Mouse (Mus musculus): ENCODE results near the gene Keap1.
A peak's percentile ranks its signal among the peaks of the same experiment; 100 is the strongest.
"Not testable (repeated sequence)": the region's sequence is repeated elsewhere in the genome, so short reads cannot be mapped to it uniquely, and the experiment has no call there.

The Keap1 gene

GRCm38 (mm10) chr9:21264272-21264999 is 25.3 kb upstream of the Keap1 start:
- DNase-seq (ENCODE audit: low read depth, low spot score) = no peak

GRCm38 (mm10) chr9:21261831-21262230 is 22.7 kb upstream of the Keap1 start:
- DNase-seq (ENCODE audit: low read depth, low spot score) = no peak

DNA sequence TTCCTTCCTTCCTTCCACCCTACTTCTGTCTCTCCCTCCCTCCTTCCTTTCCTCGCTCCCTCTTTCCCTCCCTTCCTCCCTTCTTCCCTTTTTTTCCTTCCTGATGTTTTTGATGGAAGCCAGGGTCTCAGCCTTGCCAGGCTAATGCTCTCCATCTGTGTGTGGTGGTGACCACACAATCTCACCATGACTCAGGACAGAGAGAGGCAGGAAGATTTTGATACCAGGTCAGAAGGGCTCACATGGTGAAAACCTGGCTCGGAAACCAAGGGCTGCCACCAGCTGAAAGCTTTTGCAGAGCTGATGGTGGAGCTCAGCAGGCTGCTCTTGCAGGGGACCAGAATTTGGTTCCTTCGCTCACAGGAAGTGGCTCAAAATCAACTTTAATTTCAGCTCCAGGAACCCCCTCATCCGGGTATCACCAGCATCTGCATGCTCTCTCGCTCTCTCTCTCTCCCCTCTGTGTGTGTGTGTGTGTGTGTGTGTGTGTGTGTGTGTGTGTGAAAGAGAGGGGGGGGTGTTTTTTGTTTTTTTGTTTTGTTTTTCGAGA is 21.4 kb upstream of the Keap1 start:
- DNase-seq (ENCODE audit: low read depth, low spot score) = no peak

- DNase-seq (ENCODE audit: low read depth, low spot score) = not testable (repeated sequence)
These were observed 17.2 kb upstream of the Keap1 start for GRCm38 (mm10) chr9:21256349-21256748.

DNA sequence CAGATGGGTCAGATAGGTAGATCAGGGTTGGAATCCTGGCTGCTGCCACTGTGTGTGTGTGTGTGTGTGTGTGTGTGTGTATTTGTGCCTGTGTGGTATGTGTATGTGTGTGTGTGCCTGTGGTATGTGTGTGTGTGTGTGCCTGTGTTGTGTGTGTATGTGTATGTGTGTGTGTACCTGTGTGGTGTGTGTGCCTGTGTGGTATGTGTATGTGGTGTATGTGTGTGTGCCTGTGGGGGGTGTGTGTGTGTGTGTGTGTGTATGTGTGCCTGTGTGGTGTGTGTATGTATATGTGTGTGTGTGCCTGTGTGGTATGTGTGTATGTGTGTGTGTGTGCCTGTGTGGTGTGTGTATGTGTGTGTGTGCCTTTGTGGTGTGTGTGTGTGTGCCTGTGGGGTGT is 15.5 kb upstream of the Keap1 start:
- no peak for DNase-seq (ENCODE audit: low read depth, low spot score)

DNA sequence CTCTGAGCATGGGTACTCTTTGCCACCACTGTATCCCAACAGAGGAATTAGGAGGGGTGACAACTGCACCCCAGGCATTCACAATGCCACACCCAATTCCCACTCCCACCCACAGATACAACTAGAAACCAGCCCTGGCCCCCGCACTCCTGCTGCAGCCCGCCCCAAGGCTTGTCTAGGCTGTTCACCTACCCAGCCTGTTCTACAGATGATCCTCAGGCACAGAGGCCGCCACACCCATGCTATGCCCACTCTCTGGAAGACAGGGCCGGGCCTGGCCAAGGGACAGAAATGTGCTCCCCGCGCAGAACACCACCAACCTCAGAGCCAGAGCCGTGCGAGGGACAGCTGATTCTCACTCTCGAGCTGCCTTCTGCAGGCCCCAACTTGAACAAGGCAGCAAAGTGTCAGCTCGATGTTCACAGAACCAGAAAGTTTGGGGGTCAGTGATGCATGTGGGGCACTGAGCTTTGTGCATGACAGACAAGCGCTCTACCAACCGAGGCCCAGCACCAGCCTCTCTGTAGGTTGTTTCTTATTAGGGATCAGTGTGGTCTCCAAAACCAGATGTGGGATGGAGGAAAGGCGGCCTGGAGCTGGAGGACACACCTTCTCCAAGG is 12.1 kb upstream of the Keap1 start:
- DNase-seq (ENCODE audit: low read depth, low spot score) = no peak

DNA sequence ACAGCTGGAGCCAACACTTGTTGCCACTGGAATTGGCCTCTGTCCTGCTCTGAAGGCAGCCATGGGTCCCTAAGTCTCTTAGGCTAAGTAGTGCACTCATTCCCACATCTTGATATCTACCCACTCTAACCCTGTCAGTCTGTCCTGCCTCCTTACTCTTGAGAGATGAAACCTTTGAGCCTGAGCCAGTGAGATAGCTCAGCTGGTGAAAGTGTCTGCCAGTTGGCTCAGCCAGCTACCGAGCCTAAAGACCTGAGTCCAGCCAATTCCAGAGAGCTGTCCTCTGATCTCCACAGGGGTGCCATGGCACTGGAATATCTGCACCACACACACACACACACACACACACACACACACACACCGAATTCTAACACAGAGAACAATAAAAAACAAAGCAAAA is 11.3 kb upstream of the Keap1 start:
- no peak for DNase-seq (ENCODE audit: low read depth, low spot score)

DNA sequence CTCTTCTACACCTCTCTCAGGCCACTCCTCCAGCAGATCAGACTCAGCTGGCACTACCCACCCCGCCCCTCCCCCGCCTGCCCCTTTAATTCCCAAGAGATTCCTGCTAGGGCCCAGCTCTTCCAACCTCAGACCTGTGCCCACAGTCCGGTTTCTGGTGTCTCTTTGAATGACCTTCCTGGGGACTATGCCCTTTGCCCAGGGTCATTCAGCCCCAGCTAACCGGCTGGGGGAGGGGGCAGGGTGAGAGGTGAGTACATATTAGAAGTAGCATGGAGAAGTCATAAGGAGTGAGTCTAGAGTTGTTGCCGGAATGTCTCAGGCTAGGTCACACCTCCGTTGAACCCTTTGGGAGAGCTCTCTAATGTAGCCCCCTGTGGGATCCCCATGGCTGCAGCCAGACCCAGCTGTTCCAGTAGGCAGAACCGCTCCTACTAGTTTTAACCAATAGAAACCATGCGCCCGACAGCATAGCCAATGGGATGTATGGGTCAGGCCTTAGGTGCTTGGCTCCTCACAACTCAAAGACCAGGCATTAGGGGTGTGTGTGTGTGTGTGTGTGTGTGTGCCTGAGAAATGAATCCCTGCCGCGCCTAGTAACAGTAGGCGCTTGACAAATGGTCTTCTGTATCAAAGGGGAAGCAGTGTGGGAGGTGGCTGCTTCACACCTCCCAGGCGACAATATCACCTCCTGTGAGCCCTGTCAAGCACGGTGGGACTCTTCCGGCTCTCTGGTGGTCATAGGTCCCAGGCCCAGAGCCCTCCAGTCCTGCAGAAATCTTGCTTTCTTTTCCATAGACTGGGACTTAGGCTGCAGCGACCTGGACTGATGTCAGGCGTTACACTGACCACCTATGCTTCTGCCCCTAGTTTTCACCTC is 10.7 kb upstream of the Keap1 start:
- no peak for DNase-seq (ENCODE audit: low read depth, low spot score)

DNA sequence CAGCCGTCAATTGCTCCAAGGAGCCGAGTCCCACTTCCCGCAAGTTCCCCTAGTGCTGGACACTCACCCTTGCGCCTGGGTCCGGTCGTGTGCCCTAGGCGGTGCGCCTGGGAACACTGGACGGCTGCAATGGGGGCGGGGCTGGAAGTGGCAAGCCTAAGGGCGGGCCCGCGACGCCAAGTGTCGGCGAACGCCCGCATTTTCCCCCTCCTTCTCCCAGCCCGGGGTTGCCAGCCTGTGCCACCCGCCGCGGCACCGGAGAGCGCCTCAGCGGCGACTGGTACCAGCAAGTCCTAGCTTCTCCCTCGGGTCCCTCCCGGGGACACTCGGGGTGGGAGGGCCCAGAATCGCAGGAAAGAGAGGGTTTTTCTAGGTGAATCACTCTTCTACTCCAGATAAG is 9.2 kb upstream of the Keap1 start, which contains the start of gene S1pr5:
S1pr5 (minus strand) TSS at position 118 of the 400 bp plus-strand sequence.
- DNase-seq (ENCODE audit: low read depth, low spot score) = no peak

DNA sequence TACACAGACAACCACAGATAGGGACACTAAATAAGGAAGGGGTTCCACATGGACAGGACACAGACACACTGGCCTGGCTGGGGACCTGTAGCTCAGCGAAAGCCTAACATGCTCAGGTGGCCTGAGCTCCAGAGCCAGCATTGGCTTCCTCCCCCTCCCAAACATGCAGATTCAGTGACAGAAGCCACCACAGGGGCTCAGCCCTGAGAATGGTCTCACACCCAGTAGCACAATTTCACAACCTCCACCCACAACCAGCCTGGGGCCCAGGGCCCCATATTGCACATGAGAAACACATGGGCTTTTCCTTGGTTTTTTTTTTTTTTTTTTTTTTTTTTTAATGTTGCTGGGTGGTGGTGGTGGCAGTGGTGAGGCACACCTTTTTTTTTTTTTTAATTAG is 7.2 kb upstream of the Keap1 start:
- no peak for DNase-seq (ENCODE audit: low read depth, low spot score)

- DNase-seq (ENCODE audit: low read depth, low spot score) = no peak
These were observed 5.9 kb upstream of the Keap1 start for GRCm38 (mm10) chr9:21245113-21245487.

DNA sequence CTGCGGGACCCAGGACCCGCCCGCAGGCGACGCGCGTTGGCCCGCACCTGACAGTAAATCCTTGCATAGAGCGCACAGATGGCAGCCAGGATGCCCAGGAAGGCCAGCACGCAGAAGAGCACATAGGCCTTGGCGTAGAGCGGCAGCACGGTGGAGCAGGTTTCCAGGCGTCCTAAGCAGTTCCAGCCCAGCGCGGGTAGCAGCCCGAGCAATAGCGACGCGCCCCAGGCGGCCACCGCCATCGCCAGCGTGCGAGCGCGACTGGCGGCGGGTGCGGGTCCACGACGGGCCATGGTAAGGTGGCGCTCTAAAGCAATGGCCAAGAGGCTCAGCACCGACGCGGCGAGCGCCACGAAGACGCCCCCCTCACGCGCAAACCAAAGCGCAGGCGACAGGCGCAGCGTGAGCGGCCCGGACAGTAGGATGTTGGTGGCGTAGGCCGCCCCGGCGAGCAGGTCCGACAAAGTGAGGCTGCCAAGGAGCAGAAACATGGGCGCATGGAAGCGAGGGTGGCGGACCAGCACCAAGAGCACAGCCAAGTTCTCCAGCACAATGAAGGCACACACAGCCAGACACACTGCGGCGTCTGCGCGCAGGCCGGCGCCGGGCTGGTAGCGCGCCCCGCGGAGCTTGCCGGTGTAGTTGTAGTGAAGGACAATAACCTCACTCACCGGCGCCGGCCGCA is 5.4 kb upstream of the Keap1 start:
- no peak for DNase-seq (ENCODE audit: low read depth, low spot score)

DNA sequence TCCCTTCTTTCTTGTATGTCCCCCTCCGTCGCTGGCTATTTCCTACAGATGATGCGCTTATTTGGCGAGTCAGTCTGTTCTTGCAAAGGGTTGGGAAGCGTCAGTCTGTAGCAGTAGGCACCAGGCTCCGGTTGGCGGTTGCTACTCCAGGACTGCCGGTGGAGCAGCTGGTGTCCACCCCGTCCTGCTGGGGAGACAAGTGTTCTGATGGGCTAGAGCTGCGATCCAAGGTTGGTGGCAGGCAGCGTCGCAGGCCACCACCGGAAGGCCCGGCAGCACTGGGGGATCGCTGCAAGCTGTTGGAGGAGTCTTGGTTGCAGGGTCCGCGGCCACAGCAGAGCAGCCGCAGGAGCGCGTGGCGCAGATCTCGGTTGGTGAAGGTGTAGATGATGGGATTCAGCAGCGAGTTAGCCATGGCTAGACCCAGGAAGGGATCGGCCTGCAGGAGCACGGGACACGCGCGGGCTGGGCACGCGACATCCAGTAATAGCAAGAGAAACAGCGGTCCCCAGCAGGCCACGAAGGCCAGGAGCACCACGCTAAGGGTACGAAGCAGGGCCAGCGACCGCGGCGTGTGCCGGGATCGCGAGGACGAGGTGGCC is 4.8 kb upstream of the Keap1 start:
- no peak for DNase-seq (ENCODE audit: low read depth, low spot score)

GRCm38 (mm10) chr9:21241343-21241742 is 2.2 kb upstream of the Keap1 start:
- DNase-seq (ENCODE audit: low read depth, low spot score) = peak; percentile 66

GRCm38 (mm10) chr9:21239465-21239848 is 296 bp upstream of the Keap1 start:
- DNase-seq (ENCODE audit: low read depth, low spot score) = no peak

- DNase-seq (ENCODE audit: low read depth, low spot score) = no peak
These were observed 993 bp downstream of the Keap1 start for GRCm38 (mm10) chr9:21238004-21238732.

DNA sequence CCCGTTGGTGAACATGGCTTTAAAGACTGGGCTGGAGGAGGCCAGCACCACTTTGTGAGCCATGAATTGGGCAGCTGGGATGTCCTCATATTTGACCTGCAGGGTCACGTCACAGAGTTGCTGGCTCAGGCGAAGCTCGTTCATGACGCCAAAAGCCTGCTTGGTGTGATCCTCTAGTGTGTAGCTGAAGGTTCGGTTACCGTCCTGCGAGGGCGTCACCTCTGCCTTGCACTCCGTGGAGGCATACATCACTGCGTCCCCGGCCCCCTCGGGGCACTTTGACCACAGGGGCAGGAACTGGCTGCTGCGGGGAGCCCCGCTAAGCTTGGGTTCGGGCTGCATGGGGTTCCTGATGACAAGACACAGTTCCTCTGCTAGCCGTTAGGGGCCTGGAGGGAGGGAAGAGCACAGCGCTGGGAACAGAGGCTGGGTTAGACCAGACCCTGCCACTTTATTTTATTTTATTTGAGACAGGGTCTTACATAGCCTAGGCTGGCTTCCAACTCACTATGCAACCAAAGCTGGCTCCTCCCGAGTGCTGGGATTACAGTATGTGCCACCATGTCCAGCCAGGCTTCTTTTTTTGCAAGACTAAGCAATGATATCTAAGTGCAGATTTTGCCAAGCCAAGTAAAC is 1.7 kb downstream of the Keap1 start:
- DNase-seq (ENCODE audit: low read depth, low spot score) = no peak

- DNase-seq (ENCODE audit: low read depth, low spot score) = no peak
These were observed 2.2 kb downstream of the Keap1 start for GRCm38 (mm10) chr9:21236991-21237367.

GRCm38 (mm10) chr9:21235341-21235740 is 3.8 kb downstream of the Keap1 start:
- no peak for DNase-seq (ENCODE audit: low read depth, low spot score)

DNA sequence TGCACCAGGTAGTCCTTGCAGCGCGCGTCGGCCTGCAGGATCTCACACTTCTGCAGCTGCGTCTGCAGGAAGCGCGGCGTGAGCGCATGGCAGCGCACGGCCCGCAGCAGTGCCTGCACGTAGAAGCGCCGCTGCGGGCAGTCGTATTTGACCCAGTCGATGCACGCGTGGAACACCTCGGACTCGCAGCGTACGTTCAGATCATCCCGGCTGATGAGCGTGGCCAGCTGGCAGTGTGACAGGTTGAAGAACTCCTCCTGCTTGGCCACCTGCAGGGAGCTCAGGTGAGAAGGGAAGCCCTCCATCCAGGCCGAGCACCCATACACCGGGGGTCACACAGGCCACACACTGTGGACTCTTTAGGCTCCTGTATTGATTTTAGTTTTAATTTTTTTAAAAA is 5.4 kb downstream of the Keap1 start:
- no peak for DNase-seq (ENCODE audit: low read depth, low spot score)

Data from skeletal muscle tissue, adult 2 months (tissue).